Mouse (Mus musculus) lung, postnatal 25 days (tissue): ENCODE data around the gene Scyl1.

Experiments used
- DNase-seq: peaks from one replicate; pipeline ENCODE4 v3.0.0; 2022; ENCODE audit warnings: low spot score

The Scyl1 gene

DNA sequence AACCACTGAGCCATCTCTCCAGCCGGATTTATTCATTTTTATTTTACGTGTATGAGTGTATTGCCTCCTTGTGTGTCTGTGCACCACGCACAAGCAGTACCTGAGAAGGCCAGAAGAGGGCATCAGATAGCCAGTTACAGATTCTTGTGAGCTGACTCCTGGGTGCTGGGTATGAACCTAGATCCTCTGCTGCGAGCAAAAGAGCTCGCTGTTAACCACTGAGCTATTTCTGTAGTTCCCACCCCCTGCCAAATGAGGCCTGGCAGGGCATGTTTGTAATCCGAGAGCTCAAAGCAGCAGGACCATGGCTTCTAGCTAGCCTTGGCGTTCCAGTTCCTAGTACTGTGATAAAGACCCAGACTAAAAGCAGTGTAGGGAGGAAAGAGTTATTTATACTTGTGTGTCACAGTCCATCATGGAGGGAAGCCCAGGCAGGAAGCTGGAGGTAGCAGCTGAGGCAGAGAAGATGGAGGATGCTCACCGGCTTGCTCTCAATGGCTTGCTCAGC is 16.0 kb upstream of the Scyl1 start:
- peak; percentile 83 for DNase-seq

GRCm38 (mm10) chr19:5786441-5787114 is 15.4 kb upstream of the Scyl1 start:
- DNase-seq = peak; percentile 91

- no peak for DNase-seq
These were observed 13.8 kb upstream of the Scyl1 start for GRCm38 (mm10) chr19:5784958-5785577.

DNA sequence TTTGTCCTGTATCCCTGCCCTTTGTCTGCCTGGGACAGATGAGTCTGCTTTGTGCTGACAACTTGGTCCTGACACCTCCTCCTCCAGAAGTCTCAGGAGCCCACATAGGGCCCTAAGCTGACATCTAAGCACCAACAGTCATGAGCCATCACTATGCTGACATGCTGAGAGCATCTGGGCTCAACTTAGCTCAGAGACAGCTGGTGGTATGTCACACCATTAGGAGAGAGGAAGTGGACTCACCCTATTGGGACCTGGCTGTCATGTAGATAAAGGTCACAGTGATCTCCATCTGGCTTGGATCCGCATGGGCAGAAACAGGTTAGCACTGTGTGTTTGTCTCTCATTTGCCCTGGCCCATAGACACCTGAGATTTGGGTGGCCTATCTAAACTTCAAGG is 10.9 kb upstream of the Scyl1 start:
- DNase-seq = no peak

- peak; percentile 90 for DNase-seq
These were observed 10.3 kb upstream of the Scyl1 start for GRCm38 (mm10) chr19:5781532-5781931.

GRCm38 (mm10) chr19:5780203-5780602 is 9.0 kb upstream of the Scyl1 start:
- peak; percentile 49 for DNase-seq

DNA sequence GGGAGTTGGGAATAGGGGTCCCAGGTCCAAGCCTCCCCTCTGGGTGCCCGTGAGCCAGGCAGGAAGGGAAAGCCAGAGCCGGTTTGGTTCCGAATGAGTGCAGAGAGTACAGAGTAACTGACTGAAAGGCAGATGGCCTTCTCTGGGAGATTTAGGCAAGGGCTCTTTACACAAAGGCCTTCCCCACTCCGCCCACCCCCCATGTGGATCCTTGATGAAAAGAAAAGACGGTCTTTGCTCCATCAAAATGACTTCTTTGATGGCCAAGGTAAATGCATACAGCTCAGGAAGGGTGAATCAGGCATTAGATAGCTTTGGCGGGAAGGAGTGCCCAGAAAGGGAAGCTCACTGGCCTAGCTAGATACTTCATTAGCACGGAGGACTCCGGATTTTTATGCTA is 7.1 kb upstream of the Scyl1 start:
- no peak for DNase-seq

DNA sequence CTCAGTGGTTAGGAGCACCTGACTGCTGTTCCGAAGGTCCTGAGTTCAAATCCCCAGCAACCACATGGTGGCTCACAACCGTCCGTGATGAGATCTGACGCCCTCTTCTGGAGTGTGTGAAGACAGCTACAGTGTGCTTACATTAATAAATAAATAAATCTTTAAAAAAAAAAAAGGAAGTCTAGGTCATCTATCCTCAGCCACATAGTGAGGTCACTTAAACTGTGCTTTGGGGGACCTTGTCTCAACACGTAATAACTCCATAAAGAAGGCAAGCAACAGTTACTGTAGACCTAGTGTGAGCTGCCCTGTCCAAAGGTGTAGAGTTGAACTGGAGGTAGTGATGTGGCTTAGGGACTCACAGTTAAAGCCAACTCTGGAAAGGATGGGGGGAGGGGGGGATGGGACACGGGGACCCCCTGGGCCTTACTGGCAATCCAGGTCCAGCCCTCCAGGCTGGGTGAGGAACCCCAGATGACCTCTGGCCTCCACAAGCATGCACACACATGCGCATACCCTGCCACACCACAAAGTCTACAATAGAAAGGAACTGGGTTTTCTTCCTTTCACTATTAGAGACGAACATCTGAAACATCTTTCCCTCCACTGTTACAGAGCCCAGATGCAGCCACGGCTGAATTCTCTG is 6.3 kb upstream of the Scyl1 start:
- DNase-seq = no peak

DNA sequence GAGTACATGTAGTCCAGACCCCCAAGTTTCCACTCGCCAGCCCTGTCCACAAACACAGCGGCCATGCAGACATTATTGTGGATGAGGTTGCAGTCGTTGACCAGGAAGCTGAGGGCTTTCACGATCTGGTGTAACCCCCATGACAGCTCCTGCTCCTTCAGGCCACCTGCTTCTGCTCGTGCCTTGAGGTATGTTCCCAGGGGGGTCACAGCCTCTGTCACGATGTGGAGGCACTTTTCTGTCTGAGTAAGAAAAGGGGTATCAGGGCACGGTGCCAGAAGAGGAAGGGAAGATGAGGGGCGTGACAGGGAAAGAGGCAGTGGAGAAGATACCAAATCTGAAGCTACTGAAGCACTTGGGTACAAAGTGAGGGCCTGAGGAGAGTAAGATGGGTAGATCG is 908 bp downstream of the Scyl1 start:
- DNase-seq = no peak

DNA sequence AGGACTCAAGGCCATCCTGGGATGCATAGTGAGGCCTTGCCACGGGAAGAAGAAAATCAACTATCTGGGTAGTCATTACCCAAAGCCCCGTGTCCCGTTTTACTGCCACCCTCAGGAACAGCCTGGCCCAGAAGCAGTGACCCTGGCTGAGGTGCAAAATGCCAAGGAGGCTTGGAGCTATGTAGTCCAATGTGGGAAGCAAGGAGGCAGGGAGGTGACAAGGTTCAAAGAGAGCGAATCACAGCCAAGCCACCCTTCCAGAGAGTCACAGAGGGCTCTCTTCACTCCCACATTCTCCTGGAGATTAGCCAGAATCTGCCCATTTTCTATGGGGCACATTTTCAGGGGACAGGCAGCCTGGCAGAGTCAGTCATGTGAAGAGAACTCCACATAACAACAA is 3.9 kb downstream of the Scyl1 start:
- DNase-seq = no peak

DNA sequence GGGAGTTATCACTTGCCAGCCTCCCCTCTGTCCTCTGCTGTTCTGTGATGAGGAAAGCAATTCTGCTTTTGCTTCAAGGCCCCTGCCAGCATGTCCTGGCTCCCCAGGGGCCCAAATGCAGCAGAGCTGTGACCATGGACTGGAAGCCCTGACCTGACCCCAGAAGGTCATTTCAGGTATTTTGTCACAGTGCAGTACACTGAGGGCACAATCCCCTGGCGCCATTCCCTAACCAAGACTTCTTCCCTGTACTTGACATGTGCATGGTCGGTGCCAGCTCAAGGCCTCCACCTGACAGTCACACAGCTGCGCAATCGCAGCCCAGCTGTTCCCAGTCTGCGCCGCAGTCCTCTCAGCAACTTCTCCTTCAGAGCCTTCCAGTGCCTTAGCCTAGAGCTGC is 8.1 kb downstream of the Scyl1 start:
- no peak for DNase-seq

- no peak for DNase-seq
These were observed 12.3 kb downstream of the Scyl1 start for GRCm38 (mm10) chr19:5758878-5759403.

- DNase-seq = no peak
These were observed 14.1 kb downstream of the Scyl1 start for GRCm38 (mm10) chr19:5756991-5757636.

GRCm38 (mm10) chr19:5756321-5756985 is 14.8 kb downstream of the Scyl1 start:
- no peak for DNase-seq

- DNase-seq = no peak
These were observed 19.5 kb downstream of the Scyl1 start for GRCm38 (mm10) chr19:5751742-5752141.

DNA sequence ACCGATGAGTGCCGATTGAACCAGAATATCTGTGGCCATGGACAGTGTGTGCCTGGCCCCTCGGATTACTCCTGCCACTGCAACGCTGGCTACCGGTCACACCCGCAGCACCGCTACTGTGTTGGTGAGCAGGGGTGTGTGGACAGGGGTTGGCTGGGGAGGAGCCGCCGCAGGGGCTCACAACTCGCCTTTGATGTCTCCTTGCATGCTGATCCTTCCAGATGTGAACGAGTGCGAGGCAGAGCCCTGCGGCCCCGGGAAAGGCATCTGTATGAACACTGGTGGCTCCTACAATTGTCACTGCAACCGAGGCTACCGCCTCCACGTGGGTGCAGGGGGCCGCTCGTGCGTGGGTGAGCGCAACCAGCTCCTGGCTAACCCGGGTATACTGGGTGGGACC is 20.3 kb downstream of the Scyl1 start:
- no peak for DNase-seq

GRCm38 (mm10) chr19:5749476-5749875 is 21.7 kb downstream of the Scyl1 start:
- DNase-seq = no peak

GRCm38 (mm10) chr19:5746907-5747363 is 24.3 kb downstream of the Scyl1 start:
- DNase-seq = no peak

DNA sequence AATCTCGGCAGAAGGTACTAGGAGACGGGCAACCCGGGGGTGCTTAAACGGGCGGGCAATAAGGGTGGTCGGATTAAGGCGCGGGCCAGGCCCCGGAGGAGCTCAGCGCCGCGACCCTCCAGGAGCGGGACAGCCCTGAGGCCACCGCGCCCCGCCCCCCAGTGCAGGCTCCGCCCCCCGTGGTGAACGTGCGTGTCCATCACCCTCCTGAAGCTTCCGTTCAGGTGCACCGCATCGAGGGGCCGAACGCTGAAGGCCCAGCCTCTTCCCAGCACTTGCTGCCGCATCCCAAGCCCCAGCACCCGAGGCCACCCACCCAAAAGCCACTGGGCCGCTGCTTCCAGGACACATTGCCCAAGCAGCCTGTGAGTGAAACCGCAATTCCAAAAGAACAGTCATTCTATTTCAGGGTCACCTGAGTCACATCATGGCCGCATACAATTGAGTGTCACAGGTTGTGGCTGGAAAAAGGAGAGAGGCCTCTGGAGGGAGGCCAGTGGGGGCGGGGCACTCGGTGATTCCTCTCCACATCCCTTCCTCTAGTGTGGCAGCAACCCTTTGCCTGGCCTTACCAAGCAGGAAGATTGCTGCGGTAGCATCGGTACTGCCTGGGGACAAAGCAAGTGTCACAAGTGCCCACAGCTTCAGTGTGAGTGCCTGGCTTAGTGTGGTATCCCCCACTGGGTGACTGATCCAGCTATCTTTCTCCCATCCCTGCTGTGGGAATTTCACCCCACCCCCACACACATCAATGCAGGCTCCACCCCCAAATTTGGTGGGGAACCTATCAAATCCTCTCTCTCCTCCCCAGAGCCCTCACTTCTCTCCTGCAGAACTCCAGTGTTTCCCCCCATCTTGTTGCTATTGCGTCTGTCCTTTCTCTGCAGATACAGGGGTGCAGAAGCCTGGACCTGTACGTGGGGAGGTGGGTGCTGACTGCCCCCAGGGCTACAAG is 25.2 kb downstream of the Scyl1 start:
- no peak for DNase-seq

GRCm38 (mm10) chr19:5743576-5743975 is 27.6 kb downstream of the Scyl1 start:
- DNase-seq = no peak

DNA sequence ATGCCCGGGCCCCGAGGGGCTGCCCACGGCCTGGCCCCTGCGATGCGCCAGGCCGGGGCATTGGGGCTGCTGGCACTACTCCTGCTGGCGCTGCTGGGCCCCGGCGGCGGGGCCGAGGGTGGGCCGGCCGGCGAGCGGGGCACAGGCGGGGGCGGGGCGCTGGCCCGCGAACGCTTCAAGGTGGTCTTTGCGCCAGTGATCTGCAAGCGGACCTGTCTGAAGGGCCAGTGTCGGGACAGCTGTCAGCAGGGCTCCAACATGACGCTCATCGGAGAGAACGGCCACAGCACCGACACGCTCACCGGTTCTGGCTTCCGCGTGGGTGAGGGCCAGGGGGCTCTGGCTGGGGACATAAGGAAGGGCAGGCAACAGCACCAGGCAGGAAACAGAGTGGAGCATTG is 29.0 kb downstream of the Scyl1 start:
- no peak for DNase-seq
